Mouse (Mus musculus) MEL (cell line): ENCODE data around the gene Fam219b. TPM values are rescaled to one million over a fixed set of nuclear protein-coding genes. Genes with fewer than 3 reads are reported as not detected.

ENCODE experiments used
- DNase-seq: peaks from one replicate; pipeline ENCODE4 v3.0.0; 2011; ENCODE audit warnings: low read depth, low spot score
- H3K27ac ChIP-seq: 2 replicates; pipeline ENCODE4 v1.5.1; 2012; ENCODE audit warnings: low read depth, mild to moderate bottlenecking, control low read depth, low read length, moderate library complexity; ENCODE audit not compliant: control insufficient read depth
- H3K27me3 ChIP-seq, 2 experiments: fragments of 150-350 bp in 1 of 2; sonication (generic) in 1 of 2; 2 replicates each; pipeline ENCODE4 v1.6.1; 2012; ENCODE audit warnings: low read length in 2 of 2, mild to moderate bottlenecking in 2 of 2, improper control_type of control experiment in 1 of 2, moderate library complexity in 1 of 2; ENCODE audit not compliant: insufficient read depth in 2 of 2, control insufficient read depth in 1 of 2
- H3K36me3 ChIP-seq, 2 experiments: 2 replicates each; pipeline ENCODE4 v1.6.1; 2012 to 2014; ENCODE audit warnings: low read length in 2 of 2, improper control_type of control experiment in 1 of 2, inconsistent platforms in 1 of 2, mild to moderate bottlenecking in 1 of 2; ENCODE audit not compliant: insufficient read depth in 2 of 2, control insufficient read depth in 1 of 2
- H3K4me1 ChIP-seq, 2 experiments: fragments of 150-350 bp in 1 of 2; sonication (generic) in 1 of 2; 2 replicates each; pipeline ENCODE4 v1.6.1; 2012; ENCODE audit warnings: low read length in 2 of 2, improper control_type of control experiment in 1 of 2, mild to moderate bottlenecking in 1 of 2; ENCODE audit not compliant: insufficient read depth in 2 of 2, control insufficient read depth in 1 of 2
- H3K4me3 ChIP-seq, 2 experiments: fragments of 150-350 bp in 1 of 2; sonication (generic) in 1 of 2; 2 replicates each; pipeline ENCODE4 v1.5.1; 2012; ENCODE audit warnings: low read depth in 2 of 2, low read length in 2 of 2, mild to moderate bottlenecking in 2 of 2, moderate library complexity in 2 of 2, control low read depth in 1 of 2, improper control_type of control experiment in 1 of 2; ENCODE audit not compliant: control insufficient read depth in 1 of 2, insufficient read depth in 1 of 2
- H3K79me2 ChIP-seq: 2 replicates; pipeline ENCODE4 v1.6.1; 2012; ENCODE audit warnings: mild to moderate bottlenecking, low read length, moderate library complexity; ENCODE audit not compliant: control insufficient read depth, poor library complexity, insufficient read depth
- H3K9ac ChIP-seq: 2 replicates; pipeline ENCODE4 v1.6.1; 2012; ENCODE audit warnings: low read depth, mild to moderate bottlenecking, control low read depth, low read length, moderate library complexity; ENCODE audit not compliant: control insufficient read depth, poor library complexity, severe bottlenecking
- H3K9me3 ChIP-seq: fragments of 150-350 bp; sonication (generic); replicated peaks from 2 replicates; pipeline ENCODE4 v1.6.1; 2012; ENCODE audit warnings: mild to moderate bottlenecking, low read length, improper control_type of control experiment, moderate library complexity; ENCODE audit not compliant: insufficient read depth
- CHD2 ChIP-seq: IDR thresholded peaks from 2 replicates; pipeline ENCODE4 v1.6.1; 2011; ENCODE audit warnings: low read length, improper control_type of control experiment
- CTCF ChIP-seq, 3 experiments: IDR thresholded peaks in 2 of 3; conservative IDR thresholded peaks in 1 of 3; 2 replicates each; pipeline ENCODE4 v1.5.1; 2011 to 2012; ENCODE audit warnings: low read length in 3 of 3, low read depth in 2 of 3, mild to moderate bottlenecking in 2 of 3, improper control_type of control experiment in 1 of 3, inconsistent platforms in 1 of 3, mixed read lengths in 1 of 3, moderate library complexity in 1 of 3; ENCODE audit not compliant: control insufficient read depth in 1 of 3, insufficient read depth in 1 of 3, poor library complexity in 1 of 3, severe bottlenecking in 1 of 3
- E2F4 ChIP-seq: IDR thresholded peaks from 2 replicates; pipeline ENCODE4 v1.6.1; 2011; ENCODE audit warnings: low read depth, low read length, improper control_type of control experiment, borderline replicate concordance
- ELF1 ChIP-seq: IDR thresholded peaks from 2 replicates; pipeline ENCODE4 v1.6.1; 2014; ENCODE audit warnings: low read depth, mild to moderate bottlenecking, inconsistent platforms, low read length, improper control_type of control experiment, moderate library complexity
- EP300 ChIP-seq, 2 experiments: IDR thresholded peaks; 2 replicates each; pipeline ENCODE4 v1.6.1; 2011; ENCODE audit warnings: improper control_type of control experiment in 2 of 2, low read length in 2 of 2, low read depth in 1 of 2, mild to moderate bottlenecking in 1 of 2
- ETS1 ChIP-seq: IDR thresholded peaks from 2 replicates; pipeline ENCODE4 v1.6.1; 2012; ENCODE audit warnings: low read depth, mild to moderate bottlenecking, inconsistent platforms, low read length, improper control_type of control experiment, moderate library complexity
- GATA1 ChIP-seq: IDR thresholded peaks from 2 replicates; pipeline ENCODE4 v1.6.1; 2011; ENCODE audit warnings: low read depth, low read length, improper control_type of control experiment
- HCFC1 ChIP-seq: IDR thresholded peaks from 2 replicates; pipeline ENCODE4 v1.6.1; 2012; ENCODE audit warnings: low read depth, mild to moderate bottlenecking, inconsistent platforms, low read length, improper control_type of control experiment, moderate library complexity
- KAT2A ChIP-seq: conservative IDR thresholded peaks from 2 replicates; pipeline ENCODE4 v1.6.1; 2012; ENCODE audit warnings: low read depth, low read length, improper control_type of control experiment, inconsistent platforms
- MAX ChIP-seq: IDR thresholded peaks from 2 replicates; pipeline ENCODE4 v1.6.1; 2011; ENCODE audit warnings: low read length, improper control_type of control experiment
- MEF2A ChIP-seq: IDR thresholded peaks from 2 replicates; pipeline ENCODE4 v1.6.1; 2014; ENCODE audit warnings: low read depth, mild to moderate bottlenecking, inconsistent platforms, low read length, improper control_type of control experiment; ENCODE audit not compliant: poor library complexity, insufficient replicate concordance, severe bottlenecking; ENCODE audit errors: extremely low read depth
- MXI1 ChIP-seq: IDR thresholded peaks from 2 replicates; pipeline ENCODE4 v1.6.1; 2011; ENCODE audit warnings: mild to moderate bottlenecking, low read depth, low read length, improper control_type of control experiment
- MYC ChIP-seq: IDR thresholded peaks from 2 replicates; pipeline ENCODE4 v1.6.1; 2011; ENCODE audit warnings: low read depth, mild to moderate bottlenecking, low read length, improper control_type of control experiment, moderate library complexity
- NELFE ChIP-seq: IDR thresholded peaks from 2 replicates; pipeline ENCODE4 v1.6.1; 2011; ENCODE audit warnings: low read depth, low read length, improper control_type of control experiment
- POLR2AphosphoS2 ChIP-seq: IDR thresholded peaks from 2 replicates; pipeline ENCODE4 v1.6.1; 2011; ENCODE audit warnings: low read length, improper control_type of control experiment
- POLR2AphosphoS5 ChIP-seq: IDR thresholded peaks from 2 replicates; pipeline ENCODE4 v1.6.1; 2012; ENCODE audit warnings: low read depth, borderline replicate concordance, mild to moderate bottlenecking, inconsistent platforms, low read length, moderate library complexity, mixed read lengths
- TBP ChIP-seq: IDR thresholded peaks from 2 replicates; pipeline ENCODE4 v1.8.0; 2011; ENCODE audit warnings: low read depth, low read length, improper control_type of control experiment
- TCF12 ChIP-seq: IDR thresholded peaks from 2 replicates; pipeline ENCODE4 v1.6.1; 2014; ENCODE audit warnings: low read depth, mild to moderate bottlenecking, inconsistent platforms, low read length, improper control_type of control experiment, moderate library complexity
- USF1 ChIP-seq: IDR thresholded peaks from 2 replicates; pipeline ENCODE4 v1.6.1; 2014; ENCODE audit warnings: low read depth, mild to moderate bottlenecking, inconsistent platforms, low read length, improper control_type of control experiment, moderate library complexity
- ZC3H11A ChIP-seq: IDR thresholded peaks from 2 replicates; pipeline ENCODE4 v1.6.1; 2012; ENCODE audit warnings: low read depth, mild to moderate bottlenecking, inconsistent platforms, low read length, improper control_type of control experiment
- polyA plus RNA-seq, 2 experiments: library from polyadenylated mRNA; stranded (reverse) in 1 of 2; unstranded in 1 of 2; fragments of >175 nt in 1 of 2; fragments of >200 nt in 1 of 2; gene quantifications; 2 replicates each; pipeline versions ENCODE4 v1.2.1 to v1.2.4; 2012; ENCODE audit warnings: low replicate concordance in 2 of 2, low read depth in 1 of 2; ENCODE audit not compliant: insufficient read length in 2 of 2, insufficient read depth in 1 of 2, missing spikeins in 1 of 2
- total RNA-seq: library from RNA; depleted of rRNA; stranded (reverse); fragments of 300-350 nt; gene quantifications from 2 replicates; pipeline ENCODE4 v1.2.3, GENCODE M21; 2012

The Fam219b gene
- total and polyA plus RNA-seq, 3 experiments, result 12.8 to 16.4 TPM; not detected in 1

DNA sequence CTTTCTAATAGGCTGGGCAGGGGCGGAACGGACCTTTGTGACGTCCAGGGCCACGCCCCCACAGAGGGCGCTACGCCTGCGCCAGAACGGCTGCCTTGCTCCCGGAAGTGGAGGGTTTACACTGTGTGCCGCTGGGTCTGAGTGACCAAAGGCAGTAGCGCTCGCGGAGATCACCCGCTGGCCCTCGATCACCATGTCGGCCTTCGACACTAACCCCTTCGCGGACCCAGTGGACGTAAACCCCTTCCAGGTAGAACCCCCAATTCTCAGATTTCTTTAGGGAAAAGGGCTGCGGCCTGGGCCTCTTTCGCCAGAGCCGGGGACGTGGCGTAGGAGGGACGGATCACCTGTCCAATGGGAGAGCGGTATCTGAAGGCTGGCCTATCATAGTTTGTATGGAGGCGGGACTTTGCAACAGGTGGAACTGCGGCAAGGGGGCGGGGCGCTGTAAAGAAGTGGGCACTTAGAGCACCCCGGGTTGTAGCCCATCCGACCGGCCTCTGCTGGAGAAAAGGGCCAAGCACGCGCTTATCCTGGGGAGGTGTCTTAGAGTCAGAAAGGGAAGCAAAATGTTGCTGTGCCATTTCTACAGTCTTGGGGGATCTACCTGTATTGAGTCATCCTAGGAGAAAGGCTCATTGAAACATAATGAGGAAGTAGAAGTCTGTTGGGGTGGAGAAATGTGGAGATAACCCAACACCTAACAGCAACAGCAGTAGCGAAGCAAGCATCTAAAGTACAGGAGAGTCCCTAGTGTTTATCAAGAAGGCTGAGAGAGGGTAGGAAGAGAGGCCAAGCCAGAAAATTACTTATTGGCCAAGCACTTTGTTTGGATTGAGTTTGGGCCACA is 23.8 kb downstream of the Fam219b start, which contains the start of gene Scamp2 (continued):
- TF ChIP-seq POLR2AphosphoS5, result no peak
- TF ChIP-seq POLR2AphosphoS2, result peak; percentile 89
- peak; percentile 53; the same call in 1 of the 2 replicates for TF ChIP-seq GATA1
- TF ChIP-seq E2F4, result 0 out of 2 replicates have a peak, but pooled peaks have one; percentile 49
- 0 out of 2 replicates have a peak, but pooled peaks have one; percentile 29 for TF ChIP-seq ETS1
- peak; percentile 60; the same call in 1 of the 2 replicates for TF ChIP-seq TBP
- peak; percentile 96 for TF ChIP-seq ELF1
- TF ChIP-seq NELFE, result peak; percentile 91
- peak; percentile 31; the same call in 1 of the 2 replicates for TF ChIP-seq KAT2A

DNA sequence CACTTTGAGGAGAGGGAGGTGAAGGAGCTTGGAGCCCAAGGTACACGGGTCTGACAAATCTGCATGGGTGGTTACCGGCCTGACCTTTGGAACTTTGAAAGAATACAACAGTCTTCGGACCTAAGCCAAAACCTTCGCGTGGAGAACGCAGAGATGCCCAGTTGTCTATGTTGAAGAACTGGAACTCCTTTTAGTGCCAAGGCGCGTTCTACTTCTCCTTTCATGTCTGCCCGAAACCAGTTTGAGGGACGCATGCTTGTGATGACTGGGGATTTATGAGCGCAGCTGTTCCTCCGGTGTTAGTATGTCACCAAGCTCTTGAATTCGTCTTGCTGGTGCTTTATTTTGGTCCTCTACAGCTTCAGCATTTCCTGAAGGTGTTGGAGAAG is 24.4 kb downstream of the Fam219b start:
- Histone ChIP-seq H3K9me3 (no peaks in the 10 kb centered on the region), H3K4me3 (peak overlapping the region; percentile 97 to 99), H3K27ac (peak overlapping the region; percentile 67), H3K9ac (peak overlapping the region; percentile 98), H3K4me1 (peaks cover 2 to 28% of the 10 kb centered on the region in 2 experiments), H3K36me3 (peaks cover 2 to 22% of the 10 kb centered on the region in 2 experiments), H3K27me3 (no peaks in the 10 kb centered on the region), H3K79me2 (peaks cover 24% of the 10 kb centered on the region)
- TF ChIP-seq MYC (peak; percentile 45; the same call in 1 of the 2 replicates), HCFC1 (no peak), EP300 (IDR thresholded peaks at IDR 0.05; ENCODE audit: low read depth in 1 of 2, low read length in 2 of 2) (peak in 1 of 2 experiments; percentile 9; a peak in 1 of 4 replicates)
- peak; percentile 75 for DNase-seq

DNA sequence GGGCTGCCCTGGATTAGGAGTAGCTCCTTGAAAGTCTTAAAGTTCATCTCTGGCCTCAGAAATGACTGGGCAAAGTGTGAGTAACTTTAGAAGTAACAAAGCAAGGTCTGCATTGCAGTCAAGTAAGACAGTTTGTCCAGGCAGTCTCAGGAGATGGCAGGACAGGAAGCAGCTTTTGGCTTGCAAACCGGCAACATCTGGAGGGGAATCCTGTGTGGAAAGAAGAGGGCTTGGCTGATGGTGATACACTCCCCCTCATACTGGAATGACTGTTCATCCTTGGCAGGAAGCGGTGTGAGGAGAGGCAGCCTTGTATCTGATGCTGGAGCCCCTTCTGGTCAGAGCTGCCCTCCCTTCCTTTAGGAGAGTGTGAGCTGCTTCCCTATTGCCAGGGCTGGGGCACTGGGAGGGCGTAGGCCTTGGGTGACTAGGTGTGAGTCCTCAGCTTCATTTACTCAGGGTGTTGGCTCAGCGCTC is 25.6 kb downstream of the Fam219b start:
- TF ChIP-seq MYC (no peak), MAX (no peak), CHD2 (no peak), CTCF (IDR thresholded peaks at IDR 0.05 in 2 of 3, conservative IDR thresholded peaks at IDR 0.05 in 1 of 3; ENCODE audit: control insufficient read depth in 1 of 3, insufficient read depth in 1 of 3, low read depth in 2 of 3, low read length in 3 of 3, poor library complexity in 1 of 3, severe bottlenecking in 1 of 3) (no peak), ZC3H11A (no peak), POLR2AphosphoS5 (no peak), MEF2A (no peak), TCF12 (no peak), USF1 (no peak), MXI1 (no peak)
- Histone ChIP-seq H3K4me3 (no peak overlapping the region), H3K27ac (no peak overlapping the region), H3K79me2 (peaks cover 24% of the 10 kb centered on the region), H3K9ac (no peak overlapping the region), H3K9me3 (no peaks in the 10 kb centered on the region), H3K4me1 (peaks cover 2 to 28% of the 10 kb centered on the region in 2 experiments), H3K36me3 (peaks cover 2 to 22% of the 10 kb centered on the region in 2 experiments), H3K27me3 (no peaks in the 10 kb centered on the region)
- DNase-seq, result no peak
